Mouse (Mus musculus): Measurements from ENCODE around the gene Ostm1.

- TF ChIP-seq POLR2A (IDR thresholded peaks at IDR 0.05; ENCODE audit: low read depth, low read length) (no peak), CTCF (IDR thresholded peaks at IDR 0.05; ENCODE audit: borderline replicate concordance, insufficient read depth, low read length) (no peak)
Observed at GRCm38 (mm10) chr10:42590261-42591184, 6.9 kb downstream of the Ostm1 start.

Data from embryonic fibroblast, embryonic 13.5 days (primary cell).